Mouse (Mus musculus): ENCODE measurements around the gene Fbxo41. TPM values are rescaled to one million over a fixed set of nuclear protein-coding genes. Genes with fewer than 3 reads are reported as not detected.

The Fbxo41 gene
- polyA plus RNA-seq, 1 experiment from 2014 or later: 1.9 TPM

DNA sequence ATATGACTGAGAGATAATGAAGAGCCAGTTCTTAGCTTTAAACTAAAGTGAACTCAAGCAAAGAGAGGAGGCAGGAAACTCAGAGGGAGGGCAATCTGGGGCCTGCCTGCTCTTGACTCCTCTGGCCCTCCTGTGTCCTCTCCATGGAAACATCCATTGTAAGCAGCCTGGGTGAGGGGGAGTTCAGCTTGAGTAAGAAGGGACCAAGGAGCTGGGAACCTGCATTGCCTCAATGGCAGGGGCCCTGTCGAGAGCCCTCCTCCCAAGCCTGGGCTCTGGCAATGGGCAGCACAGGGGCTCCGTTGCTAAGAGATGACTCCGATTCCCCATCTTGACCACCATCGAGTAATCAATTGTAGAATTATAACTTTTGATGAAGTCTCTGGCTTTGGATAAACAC, 14.3 kb downstream of the Fbxo41 start:
- Histone ChIP-seq H3K27ac (no peak overlapping the region), H3K4me2 (no peak overlapping the region), H3K4me1 (peaks cover 23% of the 10 kb centered on the region), H3K27me3 (peaks cover 38% of the 10 kb centered on the region), H3K9ac (no peak overlapping the region), H3K36me3 (replicated peaks) (no peaks in the 10 kb centered on the region), H3K4me3 (replicated peaks) (no peak overlapping the region), H3K9me3 (no peaks in the 10 kb centered on the region)
- 45% methylated on average over 4 of the region's 4 CpGs for WGBS
- ATAC-seq (ENCODE audit: low FRiP score): no peak

GRCm38 (mm10) chr6:85485738-85486137, 17.1 kb downstream of the Fbxo41 start:
- Histone ChIP-seq H3K4me1 (peaks cover 23% of the 10 kb centered on the region), H3K4me3 (replicated peaks) (no peak overlapping the region), H3K36me3 (replicated peaks) (no peaks in the 10 kb centered on the region), H3K9ac (no peak overlapping the region), H3K27me3 (peaks cover 56% of the 10 kb centered on the region), H3K4me2 (no peak overlapping the region), H3K9me3 (no peaks in the 10 kb centered on the region), H3K27ac (no peak overlapping the region)
- no peak for ATAC-seq (ENCODE audit: low FRiP score)
- 75% methylated on average over 2 of the region's 2 CpGs for WGBS

DNA sequence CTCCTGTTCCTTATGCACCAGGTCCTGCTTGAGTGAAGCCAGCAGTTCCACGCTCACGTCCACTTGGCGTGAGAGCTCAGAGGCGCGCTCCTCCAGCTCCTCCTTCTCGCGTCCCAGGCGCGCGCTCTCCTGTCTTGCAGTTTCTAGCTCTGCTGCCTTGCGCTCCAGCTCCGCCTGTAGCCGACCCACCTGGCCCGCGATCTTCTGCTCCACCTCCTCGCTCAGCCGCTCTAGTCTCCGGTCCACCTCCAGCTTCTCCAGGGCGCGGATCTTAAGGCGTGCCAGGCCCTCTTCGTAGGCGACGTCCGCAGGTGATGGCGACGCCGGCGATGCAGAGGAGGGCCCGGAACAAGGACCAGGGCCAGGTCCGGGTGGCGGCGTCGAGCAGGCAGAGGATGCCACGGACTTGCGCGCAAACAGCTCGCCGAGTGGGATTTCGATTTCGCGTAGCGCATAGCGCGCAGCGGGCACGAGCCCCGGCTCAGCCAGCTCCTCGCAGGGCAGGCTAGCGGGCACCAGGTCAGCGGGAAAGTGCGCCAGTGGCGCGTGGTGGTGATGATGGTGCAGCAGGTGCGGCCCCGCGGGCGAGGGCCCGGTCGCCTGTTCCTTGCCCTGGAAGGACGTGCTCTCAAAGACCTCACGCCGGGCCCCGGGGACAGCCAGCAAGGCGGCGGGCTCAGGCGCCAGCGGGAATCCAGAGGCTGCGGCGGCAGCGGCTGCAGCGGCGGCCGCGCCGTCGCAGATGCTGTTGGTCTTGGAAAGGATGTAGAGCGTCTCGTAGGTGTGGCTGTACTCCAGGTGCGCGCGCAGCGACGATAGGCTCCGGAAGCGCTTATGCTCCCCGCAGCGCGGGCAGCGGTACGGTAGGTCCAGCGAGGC, 18.7 kb downstream of the Fbxo41 start:
- Histone ChIP-seq H3K9ac (no peak overlapping the region; the same call in 1 of the 2 replicates), H3K36me3 (replicated peaks) (no peaks in the 10 kb centered on the region), H3K27me3 (peaks cover 58% of the 10 kb centered on the region), H3K4me1 (peaks cover 19% of the 10 kb centered on the region), H3K27ac (no peak overlapping the region), H3K9me3 (no peaks in the 10 kb centered on the region), H3K4me3 (replicated peaks) (peak overlapping the region; percentile 38), H3K4me2 (peak overlapping the region; percentile 53)
- no peak for ATAC-seq (ENCODE audit: low FRiP score)
- 3% methylated on average over 92 of the region's 92 CpGs for WGBS

DNA sequence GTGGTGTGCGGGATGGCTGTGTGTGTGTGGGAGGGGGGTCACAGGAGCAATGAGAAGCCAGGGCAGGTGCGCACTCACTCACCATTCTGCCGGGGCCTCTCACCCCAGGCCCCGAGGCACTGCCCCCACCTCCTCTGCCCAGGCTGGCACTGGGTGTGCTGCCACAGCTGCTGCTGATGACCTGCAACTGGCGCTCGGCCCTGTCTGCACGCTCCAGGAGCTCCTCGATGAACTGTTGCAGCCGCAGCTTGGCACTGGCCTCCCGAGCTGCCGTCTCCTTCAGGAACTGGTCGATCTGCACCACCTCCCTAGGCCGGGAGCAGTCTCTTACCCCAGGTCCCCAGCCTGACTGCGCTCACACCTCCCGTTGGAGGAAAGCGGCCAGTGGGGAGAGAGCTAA, 22.1 kb downstream of the Fbxo41 start:
- Histone ChIP-seq H3K27me3 (peaks cover 47% of the 10 kb centered on the region), H3K36me3 (replicated peaks) (no peaks in the 10 kb centered on the region), H3K4me1 (peaks cover 12% of the 10 kb centered on the region), H3K4me3 (replicated peaks) (no peak overlapping the region), H3K9ac (no peak overlapping the region), H3K27ac (no peak overlapping the region), H3K4me2 (no peak overlapping the region), H3K9me3 (no peaks in the 10 kb centered on the region)
- no peak for ATAC-seq (ENCODE audit: low FRiP score)
- WGBS: 69% methylated on average over 16 of the region's 16 CpGs

- Histone ChIP-seq H3K36me3 (replicated peaks) (no peaks in the 10 kb centered on the region), H3K4me2 (no peak overlapping the region), H3K9ac (no peak overlapping the region), H3K27me3 (peaks cover 40% of the 10 kb centered on the region), H3K4me3 (replicated peaks) (no peak overlapping the region), H3K4me1 (peaks cover 12% of the 10 kb centered on the region), H3K27ac (no peak overlapping the region), H3K9me3 (no peaks in the 10 kb centered on the region)
- 81% methylated on average over 5 of the region's 5 CpGs for WGBS
- ATAC-seq (ENCODE audit: low FRiP score): no peak
Measured at GRCm38 (mm10) chr6:85479979-85480378, 22.8 kb downstream of the Fbxo41 start.

DNA sequence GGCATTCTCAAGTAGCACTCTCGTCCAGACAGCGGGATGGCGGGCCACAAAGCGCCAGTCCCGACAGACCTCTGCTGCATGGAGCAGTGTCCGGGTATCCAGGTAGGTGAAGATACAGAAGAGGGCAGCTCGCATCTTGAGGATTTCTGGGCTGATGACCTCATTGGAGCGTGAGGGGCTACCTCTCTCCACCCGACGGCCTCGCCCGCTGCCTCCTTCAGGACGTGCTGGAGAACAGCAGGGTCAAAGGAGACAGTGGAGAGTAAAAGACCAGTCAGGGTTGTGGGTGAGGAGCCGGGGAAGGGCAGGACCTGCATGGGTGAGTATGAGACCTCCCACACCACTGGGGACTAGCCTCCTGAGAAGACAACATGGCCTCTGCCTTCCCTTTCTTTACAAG, 24.4 kb downstream of the Fbxo41 start:
- ATAC-seq (ENCODE audit: low FRiP score): no peak
- no peak overlapping the region for H3K27ac ChIP-seq

DNA sequence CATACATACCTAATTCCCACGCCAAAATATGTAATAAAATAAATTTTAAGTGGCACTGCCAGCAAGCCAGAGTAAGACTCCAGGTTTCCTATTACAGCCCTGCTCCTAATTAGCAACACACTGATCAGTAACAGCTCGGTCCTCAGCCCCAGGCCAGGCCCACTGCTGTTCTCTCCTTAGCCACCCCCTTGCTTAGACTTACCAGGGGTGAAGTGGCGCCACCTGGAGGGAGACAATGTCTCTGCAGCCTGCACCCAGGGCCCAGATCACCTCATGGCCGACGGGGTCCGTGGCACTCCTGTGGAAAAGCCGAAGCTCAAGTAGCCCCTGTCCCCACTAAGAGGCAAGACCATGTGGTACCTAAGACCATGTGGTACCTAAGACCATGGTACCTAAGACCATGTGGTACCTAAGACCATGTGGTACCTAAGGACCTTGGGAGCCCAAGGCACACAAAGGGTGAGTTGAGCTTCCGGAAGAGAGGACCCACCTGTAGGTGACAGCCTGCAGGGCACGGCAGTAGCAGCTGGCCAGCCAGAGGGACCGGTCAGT, 25.4 kb downstream of the Fbxo41 start:
- Histone ChIP-seq H3K36me3 (replicated peaks) (no peaks in the 10 kb centered on the region), H3K9me3 (no peaks in the 10 kb centered on the region), H3K9ac (no peak overlapping the region), H3K4me3 (replicated peaks) (no peak overlapping the region), H3K4me2 (no peak overlapping the region), H3K27me3 (peaks cover 15% of the 10 kb centered on the region), H3K27ac (no peak overlapping the region), H3K4me1 (no peaks in the 10 kb centered on the region)
- WGBS: 35% methylated on average over 10 of the region's 10 CpGs
- 0 out of 2 replicates have a peak, but pooled peaks have one; percentile 23 for ATAC-seq (ENCODE audit: low FRiP score)

More for the DNA sequence above, 24.4 kb downstream of the Fbxo41 start:
- Histone ChIP-seq H3K27me3 (peaks cover 24% of the 10 kb centered on the region), H3K9me3 (no peaks in the 10 kb centered on the region), H3K9ac (no peak overlapping the region), H3K4me3 (replicated peaks) (no peak overlapping the region), H3K4me1 (no peaks in the 10 kb centered on the region), H3K4me2 (no peak overlapping the region), H3K36me3 (replicated peaks) (no peaks in the 10 kb centered on the region)
- WGBS: 38% methylated on average over 14 of the region's 14 CpGs

GRCm38 (mm10) chr6:85475581-85475980, 27.2 kb downstream of the Fbxo41 start:
- Histone ChIP-seq H3K27me3 (peaks cover 5% of the 10 kb centered on the region), H3K27ac (no peak overlapping the region), H3K36me3 (replicated peaks) (no peaks in the 10 kb centered on the region), H3K4me1 (no peaks in the 10 kb centered on the region), H3K9me3 (no peaks in the 10 kb centered on the region), H3K4me3 (replicated peaks) (no peak overlapping the region), H3K4me2 (no peak overlapping the region), H3K9ac (no peak overlapping the region)
- WGBS: 82% methylated on average over 3 of the region's 3 CpGs
- no peak for ATAC-seq (ENCODE audit: low FRiP score)

- no peak overlapping the region for H3K9ac ChIP-seq
Measured at GRCm38 (mm10) chr6:85472542-85472941, 30.3 kb downstream of the Fbxo41 start.

DNA sequence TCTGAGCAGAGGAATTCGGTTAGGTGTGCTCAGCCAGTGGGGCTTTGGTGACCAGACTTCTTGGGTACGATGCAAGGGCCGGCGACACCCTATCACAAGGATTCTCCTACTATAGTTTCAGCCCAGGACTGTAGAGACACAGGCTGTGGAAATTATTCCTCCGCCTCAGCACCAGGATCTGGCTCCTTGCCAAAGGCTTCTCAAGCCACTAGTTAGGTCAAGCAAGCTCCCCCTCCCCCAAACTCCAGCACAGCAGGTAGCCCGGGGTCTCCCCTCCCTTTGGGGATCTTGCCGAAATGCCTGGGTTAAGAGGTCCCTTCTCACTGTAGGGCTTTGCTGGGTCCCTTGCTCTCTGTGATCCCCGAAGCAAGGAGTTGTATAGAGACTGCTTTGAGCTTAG, 30.8 kb downstream of the Fbxo41 start:
- WGBS: 62% methylated on average over 8 of the region's 8 CpGs
- H3K27ac ChIP-seq: no peak overlapping the region
- H3K4me2 ChIP-seq: no peak overlapping the region
- H3K4me3 ChIP-seq (replicated peaks): no peak overlapping the region
- ATAC-seq (ENCODE audit: low FRiP score): no peak
- H3K4me1 ChIP-seq: no peaks in the 10 kb centered on the region
- peaks cover 32% of the 10 kb centered on the region for H3K36me3 ChIP-seq (replicated peaks)
- no peaks in the 10 kb centered on the region for H3K9me3 ChIP-seq
- H3K9ac ChIP-seq: no peak overlapping the region
- no peaks in the 10 kb centered on the region for H3K27me3 ChIP-seq

More at GRCm38 (mm10) chr6:85472542-85472941, 30.3 kb downstream of the Fbxo41 start:
- Histone ChIP-seq H3K27ac (no peak overlapping the region), H3K9me3 (no peaks in the 10 kb centered on the region), H3K27me3 (no peaks in the 10 kb centered on the region), H3K4me2 (no peak overlapping the region), H3K4me3 (replicated peaks) (no peak overlapping the region), H3K36me3 (replicated peaks) (peaks cover 26% of the 10 kb centered on the region), H3K4me1 (no peaks in the 10 kb centered on the region)
- no peak for ATAC-seq (ENCODE audit: low FRiP score)
- 58% methylated on average over 5 of the region's 5 CpGs for WGBS

DNA sequence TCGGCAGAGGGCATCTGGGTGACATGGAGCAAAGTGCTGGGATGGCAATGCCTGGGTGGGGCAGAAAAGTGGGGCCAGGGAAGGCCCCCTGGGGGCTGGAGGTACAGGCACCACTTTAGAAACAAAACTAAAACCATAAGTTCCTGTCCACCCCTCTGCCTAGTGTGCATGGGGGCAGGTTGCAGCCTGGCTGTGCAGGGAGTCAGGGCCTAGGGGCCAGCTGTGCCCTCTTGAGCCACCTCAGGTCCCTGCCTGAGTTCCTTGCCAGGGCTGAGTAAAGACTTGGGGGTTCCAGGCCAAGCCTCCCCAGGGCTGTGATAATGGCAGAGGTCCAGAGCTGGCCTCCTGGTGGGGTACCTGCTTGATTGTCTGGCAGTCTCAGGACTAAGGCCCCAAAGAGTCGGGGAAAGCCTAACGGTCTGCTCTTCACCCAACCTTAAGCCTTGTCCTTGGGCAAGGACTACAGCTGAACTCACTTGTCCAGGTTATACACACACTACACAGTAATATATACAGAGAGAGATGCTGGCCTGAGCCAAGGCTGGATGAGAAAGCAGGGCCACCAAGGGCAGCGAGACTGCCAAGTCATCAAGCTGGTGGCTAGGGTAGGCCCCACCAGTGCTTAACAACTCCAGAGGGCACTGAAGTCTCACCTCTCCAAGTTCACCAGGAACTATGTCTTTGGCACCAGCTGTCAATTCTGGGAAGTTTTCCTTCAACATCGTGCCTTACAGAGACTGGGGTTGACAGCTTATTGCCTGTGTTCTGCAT, 32.9 kb downstream of the Fbxo41 start:
- H3K9me3 ChIP-seq: no peaks in the 10 kb centered on the region
- H3K27ac ChIP-seq: no peak overlapping the region
- 79% methylated on average over 5 of the region's 5 CpGs for WGBS
- no peak for ATAC-seq (ENCODE audit: low FRiP score)
- H3K9ac ChIP-seq: no peak overlapping the region
- H3K4me1 ChIP-seq: no peaks in the 10 kb centered on the region
- peaks cover 53% of the 10 kb centered on the region for H3K36me3 ChIP-seq (replicated peaks)
- H3K27me3 ChIP-seq: no peaks in the 10 kb centered on the region
- H3K4me2 ChIP-seq: no peak overlapping the region
- no peak overlapping the region for H3K4me3 ChIP-seq (replicated peaks)

DNA sequence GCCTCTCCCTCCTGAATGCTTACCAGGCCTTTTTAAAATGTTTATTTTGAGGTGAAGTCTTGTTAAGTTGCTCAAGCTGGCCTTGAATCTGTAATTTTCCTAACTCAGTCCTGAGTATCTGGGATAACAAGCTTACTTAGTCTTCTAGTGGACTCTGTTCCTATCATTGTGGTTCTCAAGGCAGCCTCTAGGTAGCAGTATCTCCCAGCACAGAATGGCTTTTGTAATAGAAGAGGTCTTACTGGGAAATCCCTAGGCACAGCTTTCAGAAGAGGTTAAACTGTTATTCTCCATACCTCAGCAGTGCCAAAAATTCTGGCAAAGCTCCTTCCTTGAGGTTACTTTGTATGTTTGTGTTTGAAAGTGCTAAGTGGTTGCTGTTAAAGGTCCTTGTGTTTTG, 37.4 kb downstream of the Fbxo41 start:
- Histone ChIP-seq H3K9me3 (no peaks in the 10 kb centered on the region), H3K27me3 (no peaks in the 10 kb centered on the region), H3K9ac (no peak overlapping the region), H3K4me1 (no peaks in the 10 kb centered on the region), H3K36me3 (replicated peaks) (peaks cover 98% of the 10 kb centered on the region), H3K4me2 (no peak overlapping the region), H3K27ac (no peak overlapping the region), H3K4me3 (replicated peaks) (no peak overlapping the region)
- ATAC-seq (ENCODE audit: low FRiP score): no peak

All from forebrain, embryonic 12.5 days (tissue).